Mouse (Mus musculus): ENCODE results near the gene Pum1. TPM values are rescaled to one million over a fixed set of nuclear protein-coding genes. Genes with fewer than 3 reads are reported as not detected.

Pum1 gene
- total and polyA plus RNA-seq, 2 experiments from 2014 or later, result 30.1 to 62.4 TPM

- no peak overlapping the region for H3K9ac ChIP-seq (replicated peaks; ENCODE audit: low read depth, low read length)
- H3K4me3 ChIP-seq (ENCODE audit: low read depth, low read length), result no peak overlapping the region
- peaks cover 18% of the 10 kb centered on the region for H3K36me3 ChIP-seq (replicated peaks; ENCODE audit: control insufficient read depth, insufficient read depth, low read length)
- 58% methylated on average over 7 of the region's 7 CpGs for WGBS
- H3K4me2 ChIP-seq (ENCODE audit: low read depth, low read length), result no peak overlapping the region
- no peaks in the 10 kb centered on the region for H3K27me3 ChIP-seq (ENCODE audit: control insufficient read depth, insufficient read depth, low read length)
- H3K4me1 ChIP-seq (ENCODE audit: control insufficient read depth, insufficient read depth), result no peaks in the 10 kb centered on the region
- H3K9me3 ChIP-seq (replicated peaks; ENCODE audit: control insufficient read depth, low read length), result no peaks in the 10 kb centered on the region
- peak overlapping the region; percentile 68 for H3K27ac ChIP-seq (ENCODE audit: low read depth)
- ATAC-seq (ENCODE audit: insufficient read depth, low read depth) (peak; percentile 62; the same call in 1 of the 2 replicates), DNase-seq (ENCODE audit: low spot score) (no peak)
- TF ChIP-seq CTCF (IDR thresholded peaks at IDR 0.05; ENCODE audit: low read depth), result no peak
- TF ChIP-seq EP300 (IDR thresholded peaks at IDR 0.05; ENCODE audit: low read depth), result peak; percentile 50; the same call in 1 of the 2 replicates
These were observed 157.6 kb downstream of the Pum1 start for GRCm38 (mm10) chr4:130820594-130821255.

- Histone ChIP-seq H3K4me2 (ENCODE audit: low read depth, low read length) (no peak overlapping the region), H3K36me3 (replicated peaks; ENCODE audit: control insufficient read depth, insufficient read depth, low read length) (0 out of 2 replicates have a peak, but pooled peaks cover 3% of the 10 kb centered on the region), H3K27ac (ENCODE audit: low read depth) (peak overlapping the region; percentile 75), H3K4me3 (ENCODE audit: low read depth, low read length) (no peak overlapping the region), H3K9me3 (replicated peaks; ENCODE audit: control insufficient read depth, low read length) (no peaks in the 10 kb centered on the region), H3K4me1 (ENCODE audit: control insufficient read depth, insufficient read depth) (peaks cover 11% of the 10 kb centered on the region), H3K9ac (replicated peaks; ENCODE audit: low read depth, low read length) (no peak overlapping the region), H3K27me3 (ENCODE audit: control insufficient read depth, insufficient read depth, low read length) (no peaks in the 10 kb centered on the region)
- peak; percentile 59 for ATAC-seq (ENCODE audit: insufficient read depth, low read depth)
- DNase-seq (ENCODE audit: low spot score), result peak; percentile 48
- TF ChIP-seq CTCF (IDR thresholded peaks at IDR 0.05; ENCODE audit: low read depth) (no peak), EP300 (IDR thresholded peaks at IDR 0.05; ENCODE audit: low read depth) (no peak)
- 14% methylated on average over 18 of the region's 18 CpGs for WGBS
These were observed 165.9 kb downstream of the Pum1 start for GRCm38 (mm10) chr4:130828851-130829673.

Other genes starting within 250 kb of the Pum1 start
- 16.0 and 18.9 TPM in 2 replicates for gene Nkain1, start 89.1 kb upstream of the Pum1 start, total RNA-seq (2014; rRNA removed; ENCODE audit: low replicate concordance)
- gene Nkain1, start 89.1 kb upstream of the Pum1 start, polyA plus RNA-seq (2015; fragmentation: Nextera tagmentation; extraction: Ambion mirVana), result 0.53 and 0.85 TPM in 2 replicates
- gene Sdc3, start 129.2 kb downstream of the Pum1 start, total RNA-seq (2014; rRNA removed; ENCODE audit: low replicate concordance), result 44.2 and 55.2 TPM in 2 replicates
- gene Sdc3, start 129.2 kb downstream of the Pum1 start, polyA plus RNA-seq (2015; fragmentation: Nextera tagmentation; extraction: Ambion mirVana), result 9.3 and 9.4 TPM in 2 replicates
- gene Laptm5, start 249.8 kb downstream of the Pum1 start, total RNA-seq (2014; rRNA removed; ENCODE audit: low replicate concordance), result 15.9 and 21.6 TPM in 2 replicates
- 14.7 and 15.6 TPM in 2 replicates for gene Laptm5, start 249.8 kb downstream of the Pum1 start, polyA plus RNA-seq (2015; fragmentation: Nextera tagmentation; extraction: Ambion mirVana)

All from heart, postnatal 0 days (tissue).